Mouse (Mus musculus) midbrain, embryonic 15.5 days (tissue): ENCODE data around the gene Robo2. TPM values are rescaled to one million over a fixed set of nuclear protein-coding genes. Genes with fewer than 3 reads are reported as not detected.

ENCODE experiments used
- ATAC-seq: fragments of 200-750 bp; cut with Nextera tagmentation; replicated peaks from 2 replicates; pipeline ENCODE4 v1.8.0; 2017; ENCODE audit warnings: moderate TSS enrichment
- H3K27ac ChIP-seq: fragments of 300-500 bp; sonication (generic); 2 replicates; pipeline ENCODE4 v1.5.1; 2015; ENCODE audit warnings: mild to moderate bottlenecking, inconsistent platforms
- H3K27me3 ChIP-seq: fragments of 300-500 bp; sonication (generic); replicated peaks from 2 replicates; pipeline ENCODE4 v1.6.1; 2015; ENCODE audit warnings: inconsistent platforms
- H3K36me3 ChIP-seq: fragments of 300-500 bp; sonication (generic); replicated peaks from 2 replicates; pipeline ENCODE4 v1.6.1; 2015; ENCODE audit warnings: inconsistent platforms
- H3K4me1 ChIP-seq: fragments of 300-500 bp; sonication (generic); 2 replicates; pipeline ENCODE4 v1.6.1; 2015; ENCODE audit warnings: inconsistent platforms
- H3K4me2 ChIP-seq: fragments of 300-500 bp; sonication (generic); 2 replicates; pipeline ENCODE4 v1.6.1; 2015; ENCODE audit warnings: inconsistent platforms, mild to moderate bottlenecking, moderate library complexity
- H3K4me3 ChIP-seq: fragments of 300-500 bp; sonication (generic); 2 replicates; pipeline ENCODE4 v1.5.1; 2015; ENCODE audit warnings: mild to moderate bottlenecking, inconsistent platforms
- H3K9ac ChIP-seq: fragments of 300-500 bp; sonication (generic); 2 replicates; pipeline ENCODE4 v1.6.1; 2015; ENCODE audit warnings: mild to moderate bottlenecking, inconsistent platforms
- H3K9me3 ChIP-seq: fragments of 300-500 bp; sonication (generic); 2 replicates; pipeline ENCODE4 v1.6.1; 2016; ENCODE audit warnings: inconsistent platforms
- WGBS: fragments of 180-500 bp; shearing (Covaris S2); methylation state at CpG from one replicate; pipeline ENCODE4 v1.1.7; 2015; ENCODE audit warnings: mixed read lengths; 5-methylcytosine and 5-hydroxymethylcytosine counted together
- polyA plus RNA-seq: library from polyadenylated mRNA; unstranded; fragments of >200 nt; fragmentation: Nextera tagmentation; extraction: Ambion mirVana; gene quantifications from 2 replicates; pipeline ENCODE4 v1.2.1, GENCODE M21; 2015

Gene Robo2
- polyA plus RNA-seq, 1 experiment from 2014 or later, result 91.6 TPM

- peak overlapping the region; percentile 65 for H3K4me3 ChIP-seq
- no peaks in the 10 kb centered on the region for H3K27me3 ChIP-seq
- WGBS, result 43% methylated on average over 1 of the region's 1 CpGs
- H3K9ac ChIP-seq, result peak overlapping the region; percentile 43
- H3K4me2 ChIP-seq, result peak overlapping the region; percentile 45
- H3K9me3 ChIP-seq, result no peaks in the 10 kb centered on the region
- peak overlapping the region; percentile 67 for H3K27ac ChIP-seq
- H3K4me1 ChIP-seq, result peaks cover 12% of the 10 kb centered on the region
- ATAC-seq, result no peak
- no peaks in the 10 kb centered on the region for H3K36me3 ChIP-seq
Observed at GRCm38 (mm10) chr16:74408566-74408965, 3.1 kb downstream of the Robo2 start.

DNA sequence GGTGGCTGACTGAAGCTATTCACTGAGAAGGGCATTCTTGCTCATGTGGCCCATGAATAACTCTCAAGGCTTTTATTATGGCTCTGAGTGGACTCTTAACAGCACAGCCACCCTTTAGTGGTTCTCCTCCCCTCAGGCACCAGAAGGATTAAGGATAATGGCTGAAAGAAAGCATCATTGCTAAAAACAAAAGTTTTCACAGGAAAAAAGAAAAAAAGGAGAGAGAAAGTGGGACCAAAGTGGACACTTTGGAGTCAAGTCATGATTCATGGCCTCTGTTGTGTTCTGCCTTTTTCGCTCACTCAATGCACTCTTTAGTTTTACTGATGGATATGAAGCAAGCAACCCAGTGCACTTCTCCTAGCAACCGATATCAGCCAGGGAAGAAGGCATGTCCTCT is 14.3 kb downstream of the Robo2 start:
- no peaks in the 10 kb centered on the region for H3K9me3 ChIP-seq
- 0 out of 2 replicates have a peak, but pooled peaks cover 9% of the 10 kb centered on the region for H3K4me1 ChIP-seq
- H3K27me3 ChIP-seq, result no peaks in the 10 kb centered on the region
- no peak overlapping the region for H3K9ac ChIP-seq
- WGBS, result 54% methylated on average over 2 of the region's 2 CpGs
- H3K4me3 ChIP-seq, result no peak overlapping the region
- no peak overlapping the region for H3K4me2 ChIP-seq
- no peaks in the 10 kb centered on the region for H3K36me3 ChIP-seq
- no peak for ATAC-seq
- H3K27ac ChIP-seq, result no peak overlapping the region

GRCm38 (mm10) chr16:74395678-74396077 is 15.9 kb downstream of the Robo2 start:
- no peak overlapping the region for H3K4me2 ChIP-seq
- H3K27me3 ChIP-seq, result no peaks in the 10 kb centered on the region
- no peak overlapping the region for H3K4me3 ChIP-seq
- H3K27ac ChIP-seq, result no peak overlapping the region
- 86% methylated on average over 2 of the region's 2 CpGs for WGBS
- no peaks in the 10 kb centered on the region for H3K36me3 ChIP-seq
- ATAC-seq, result no peak
- H3K9me3 ChIP-seq, result no peaks in the 10 kb centered on the region
- no peak overlapping the region for H3K9ac ChIP-seq
- H3K4me1 ChIP-seq, result 0 out of 2 replicates have a peak, but pooled peaks cover 9% of the 10 kb centered on the region

DNA sequence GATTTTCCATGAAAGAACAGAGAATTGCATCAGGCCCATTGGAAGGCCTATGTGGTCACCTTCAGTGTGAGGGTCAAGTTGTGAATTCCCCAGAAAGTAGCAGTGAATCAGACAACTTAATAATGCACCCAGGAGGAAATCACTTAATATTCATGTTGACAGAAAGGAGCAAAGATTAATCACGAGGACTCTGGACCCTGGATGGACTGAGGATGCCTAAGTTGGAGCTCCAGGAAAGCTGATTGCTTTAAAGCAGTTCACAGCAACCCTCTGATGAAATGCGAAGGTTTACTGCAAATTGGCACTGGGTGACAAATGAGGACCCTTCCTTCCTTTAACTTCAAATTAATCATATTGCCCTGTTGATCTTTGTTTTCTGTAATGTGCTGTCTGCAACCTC is 32.2 kb downstream of the Robo2 start:
- Histone ChIP-seq H3K27me3 (no peaks in the 10 kb centered on the region), H3K9me3 (no peaks in the 10 kb centered on the region), H3K4me2 (no peak overlapping the region), H3K27ac (no peak overlapping the region), H3K36me3 (no peaks in the 10 kb centered on the region), H3K4me3 (no peak overlapping the region), H3K9ac (no peak overlapping the region), H3K4me1 (peaks cover 11% of the 10 kb centered on the region; the same call in 1 of the 2 replicates)
- no peak for ATAC-seq
- WGBS, result 43% methylated on average over 2 of the region's 2 CpGs

GRCm38 (mm10) chr16:74375342-74375940 is 36.2 kb downstream of the Robo2 start:
- Histone ChIP-seq H3K27me3 (no peaks in the 10 kb centered on the region), H3K4me1 (peaks cover 23% of the 10 kb centered on the region; the same call in 1 of the 2 replicates), H3K9me3 (no peaks in the 10 kb centered on the region), H3K27ac (no peak overlapping the region), H3K4me2 (no peak overlapping the region), H3K4me3 (no peak overlapping the region), H3K9ac (no peak overlapping the region), H3K36me3 (no peaks in the 10 kb centered on the region)
- no peak; the same call in 1 of the 2 replicates for ATAC-seq
- WGBS, result 37% methylated on average over 12 of the region's 12 CpGs

DNA sequence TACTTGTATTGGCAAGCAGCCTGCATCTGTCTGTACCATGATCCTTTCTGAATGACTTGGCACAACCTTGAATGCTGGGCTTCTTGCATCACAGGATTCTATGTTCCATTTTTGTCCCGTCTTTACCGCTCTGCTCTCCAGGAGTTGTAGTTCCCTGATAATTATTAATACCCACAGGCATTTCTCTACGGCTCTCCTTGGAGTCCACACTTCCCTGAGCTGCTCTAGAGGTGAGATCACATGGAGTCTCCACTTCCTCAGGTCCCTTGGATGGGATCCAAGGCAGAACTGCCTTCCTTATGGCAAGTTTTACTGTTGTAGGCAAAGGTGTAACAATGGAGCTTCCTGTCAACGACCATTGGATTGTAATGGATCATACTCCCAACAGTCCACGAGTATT is 37.1 kb downstream of the Robo2 start:
- no peak overlapping the region for H3K4me3 ChIP-seq
- no peaks in the 10 kb centered on the region for H3K9me3 ChIP-seq
- H3K27me3 ChIP-seq, result no peaks in the 10 kb centered on the region
- ATAC-seq, result 0 out of 2 replicates have a peak, but pooled peaks have one; percentile 24
- WGBS, result 76% methylated on average over 5 of the region's 5 CpGs
- no peak overlapping the region for H3K4me2 ChIP-seq
- no peak overlapping the region for H3K27ac ChIP-seq
- H3K36me3 ChIP-seq, result no peaks in the 10 kb centered on the region
- H3K4me1 ChIP-seq, result peaks cover 22% of the 10 kb centered on the region; the same call in 1 of the 2 replicates
- no peak overlapping the region for H3K9ac ChIP-seq

GRCm38 (mm10) chr16:74373407-74373806 is 38.2 kb downstream of the Robo2 start:
- H3K27me3 ChIP-seq, result no peaks in the 10 kb centered on the region
- no peaks in the 10 kb centered on the region for H3K36me3 ChIP-seq
- H3K9me3 ChIP-seq, result no peaks in the 10 kb centered on the region
- H3K27ac ChIP-seq, result no peak overlapping the region
- no peak overlapping the region for H3K4me3 ChIP-seq
- no peak overlapping the region for H3K9ac ChIP-seq
- H3K4me1 ChIP-seq, result peaks cover 19% of the 10 kb centered on the region; the same call in 1 of the 2 replicates
- WGBS, result 86% methylated on average over 3 of the region's 3 CpGs
- H3K4me2 ChIP-seq, result no peak overlapping the region
- ATAC-seq, result no peak

GRCm38 (mm10) chr16:74372876-74373275 is 38.7 kb downstream of the Robo2 start:
- ATAC-seq, result no peak
- H3K36me3 ChIP-seq, result no peaks in the 10 kb centered on the region
- H3K27me3 ChIP-seq, result no peaks in the 10 kb centered on the region
- no peaks in the 10 kb centered on the region for H3K9me3 ChIP-seq
- H3K27ac ChIP-seq, result no peak overlapping the region
- peaks cover 19% of the 10 kb centered on the region; the same call in 1 of the 2 replicates for H3K4me1 ChIP-seq
- WGBS, result 62% methylated on average over 1 of the region's 1 CpGs
- H3K4me2 ChIP-seq, result no peak overlapping the region
- H3K9ac ChIP-seq, result no peak overlapping the region
- H3K4me3 ChIP-seq, result no peak overlapping the region

DNA sequence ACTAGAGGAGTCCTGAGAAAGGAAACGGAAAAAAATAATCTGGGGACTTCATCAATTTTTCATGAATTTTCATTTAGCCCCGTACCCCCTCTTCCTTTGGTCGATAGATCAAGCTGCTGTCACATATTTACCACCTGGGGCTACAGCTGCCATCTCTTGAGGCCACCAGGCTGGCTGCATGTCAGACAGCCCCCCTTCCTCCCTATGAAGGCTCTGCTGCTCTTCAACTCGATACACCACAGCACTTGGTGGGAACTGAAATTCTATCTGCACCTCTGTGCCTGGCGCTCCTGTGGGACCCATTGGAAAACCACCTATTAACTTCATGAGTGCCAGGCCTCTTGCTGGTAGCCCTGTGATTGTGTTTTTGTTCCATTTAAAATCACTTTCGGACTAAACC is 63.2 kb downstream of the Robo2 start:
- Histone ChIP-seq H3K36me3 (no peaks in the 10 kb centered on the region), H3K4me3 (no peak overlapping the region), H3K27ac (no peak overlapping the region), H3K27me3 (no peaks in the 10 kb centered on the region), H3K9ac (no peak overlapping the region), H3K4me2 (no peak overlapping the region), H3K9me3 (no peaks in the 10 kb centered on the region), H3K4me1 (peaks cover 5% of the 10 kb centered on the region; the same call in 1 of the 2 replicates)
- 49% methylated on average over 6 of the region's 6 CpGs for WGBS
- no peak for ATAC-seq

DNA sequence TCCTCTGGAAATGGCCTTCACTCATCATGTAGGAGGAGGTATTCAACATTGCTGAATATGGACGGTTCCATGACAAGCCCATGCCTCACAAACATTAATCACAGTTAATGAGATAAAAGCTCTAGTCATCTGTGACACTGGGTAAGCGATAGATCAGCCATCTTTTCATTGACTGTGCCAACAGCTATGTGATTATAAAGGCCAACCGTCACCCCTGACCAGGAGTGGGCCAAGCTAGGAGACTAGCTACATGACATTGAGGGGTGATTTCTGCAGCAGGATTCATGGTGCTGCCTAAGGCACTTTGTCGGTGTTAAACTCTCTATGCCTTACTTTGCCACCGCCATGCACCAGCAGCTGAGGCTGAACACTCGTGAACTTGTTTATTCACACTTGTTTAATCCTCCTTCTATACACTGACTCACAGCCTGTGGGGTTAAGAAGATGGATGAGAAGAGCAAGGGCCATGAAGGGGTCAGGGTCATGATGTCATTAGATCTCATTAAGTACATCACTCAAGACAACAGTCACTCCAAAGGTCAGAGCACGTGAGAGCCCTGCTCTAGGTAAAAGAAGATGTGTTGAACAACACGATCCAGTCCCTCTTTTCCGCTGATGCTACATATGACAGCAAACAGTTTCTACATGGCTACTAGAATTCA is 72.5 kb downstream of the Robo2 start:
- WGBS, result 77% methylated on average over 9 of the region's 9 CpGs
- no peaks in the 10 kb centered on the region for H3K36me3 ChIP-seq
- no peaks in the 10 kb centered on the region for H3K4me1 ChIP-seq

GRCm38 (mm10) chr16:74321666-74322371 is 89.8 kb downstream of the Robo2 start:
- Histone ChIP-seq H3K4me3 (no peak overlapping the region), H3K9me3 (no peaks in the 10 kb centered on the region), H3K4me1 (peaks cover 9% of the 10 kb centered on the region; the same call in 1 of the 2 replicates), H3K36me3 (no peaks in the 10 kb centered on the region), H3K27me3 (no peaks in the 10 kb centered on the region), H3K27ac (no peak overlapping the region), H3K4me2 (no peak overlapping the region), H3K9ac (no peak overlapping the region)
- ATAC-seq, result no peak
- 33% methylated on average over 9 of the region's 9 CpGs for WGBS

More for the DNA sequence above, 72.5 kb downstream of the Robo2 start:
- no peak overlapping the region for H3K27ac ChIP-seq
- H3K27me3 ChIP-seq, result no peaks in the 10 kb centered on the region
- no peak overlapping the region for H3K4me3 ChIP-seq
- no peaks in the 10 kb centered on the region for H3K9me3 ChIP-seq
- ATAC-seq, result no peak
- H3K4me2 ChIP-seq, result no peak overlapping the region
- no peak overlapping the region for H3K9ac ChIP-seq

DNA sequence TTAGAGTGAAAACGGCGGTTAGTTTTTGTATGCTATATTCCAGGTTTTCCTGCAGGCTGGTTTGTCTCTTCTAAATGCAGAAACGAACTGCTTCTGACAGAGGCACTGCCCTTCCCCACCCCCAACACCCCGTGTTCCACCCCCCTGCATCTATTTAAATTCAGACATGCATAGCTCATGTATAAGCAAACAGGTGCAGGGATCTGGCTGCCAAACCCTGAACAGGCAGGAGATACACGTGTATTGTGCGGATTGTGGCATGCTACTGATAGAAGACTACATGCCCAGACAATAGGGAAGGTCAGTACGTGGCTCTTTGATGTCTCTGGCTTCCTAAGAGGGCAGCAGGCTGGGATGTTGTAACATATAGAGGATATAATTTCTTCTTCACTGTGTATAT is 95.5 kb downstream of the Robo2 start:
- ATAC-seq, result peak; percentile 63; the same call in 1 of the 2 replicates
- H3K4me1 ChIP-seq, result peaks cover 9% of the 10 kb centered on the region; the same call in 1 of the 2 replicates
- no peak overlapping the region for H3K27ac ChIP-seq
- no peaks in the 10 kb centered on the region for H3K27me3 ChIP-seq
- H3K4me3 ChIP-seq, result no peak overlapping the region
- WGBS, result 36% methylated on average over 7 of the region's 7 CpGs
- no peak overlapping the region for H3K9ac ChIP-seq
- H3K36me3 ChIP-seq, result no peaks in the 10 kb centered on the region
- H3K4me2 ChIP-seq, result peak overlapping the region; percentile 4; the same call in 1 of the 2 replicates
- no peaks in the 10 kb centered on the region for H3K9me3 ChIP-seq
